Mouse (Mus musculus): ENCODE measurements around the gene Dgkh. TPM values are rescaled to one million over a fixed set of nuclear protein-coding genes. Genes with fewer than 3 reads are reported as not detected.
A peak's percentile ranks its signal among the peaks of the same experiment; 100 is the strongest.

Dgkh gene
- total and polyA plus RNA-seq, 2 experiments from 2014 or later = 1.2 to 4.7 TPM

DNA sequence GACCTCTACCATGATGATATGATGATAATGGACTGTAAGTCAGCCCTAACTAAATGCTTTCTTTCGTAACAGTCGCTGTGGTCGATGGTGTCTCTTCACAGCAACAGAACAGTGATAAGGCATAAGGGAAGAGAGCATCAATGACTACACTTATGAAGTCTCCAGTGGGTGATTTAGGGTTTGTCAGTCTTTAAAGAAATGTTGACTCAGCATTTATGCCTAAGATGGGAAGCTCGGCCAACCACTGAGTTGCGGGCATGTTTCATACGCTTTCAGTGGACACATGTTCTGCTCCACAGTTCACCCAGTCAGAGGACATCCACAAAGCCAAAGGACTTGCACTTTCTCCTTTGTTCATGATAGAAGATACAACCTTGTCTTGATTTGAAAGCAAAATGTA, 73.9 kb downstream of the Dgkh start:
- H3K27ac ChIP-seq (ENCODE audit: low read depth) = no peak overlapping the region
- no peak overlapping the region for H3K9ac ChIP-seq (replicated peaks; ENCODE audit: low read depth, low read length)
- ATAC-seq (ENCODE audit: insufficient read depth, low read depth) = no peak
- WGBS = 95% methylated on average over 6 of the region's 6 CpGs
- H3K9me3 ChIP-seq (replicated peaks; ENCODE audit: control insufficient read depth, low read length) = peaks cover 8% of the 10 kb centered on the region; the same call in 1 of the 2 replicates
- no peaks in the 10 kb centered on the region for H3K4me1 ChIP-seq (ENCODE audit: control insufficient read depth, insufficient read depth)
- TF ChIP-seq EP300 (IDR thresholded peaks at IDR 0.05; ENCODE audit: low read depth) (no peak), CTCF (IDR thresholded peaks at IDR 0.05; ENCODE audit: low read depth) (no peak)
- H3K4me2 ChIP-seq (ENCODE audit: low read depth, low read length) = no peak overlapping the region
- DNase-seq (ENCODE audit: low spot score) = no peak
- H3K27me3 ChIP-seq (ENCODE audit: control insufficient read depth, insufficient read depth, low read length) = no peaks in the 10 kb centered on the region
- H3K36me3 ChIP-seq (replicated peaks; ENCODE audit: control insufficient read depth, insufficient read depth, low read length) = no peaks in the 10 kb centered on the region
- no peak overlapping the region for H3K4me3 ChIP-seq (ENCODE audit: low read depth, low read length)

DNA sequence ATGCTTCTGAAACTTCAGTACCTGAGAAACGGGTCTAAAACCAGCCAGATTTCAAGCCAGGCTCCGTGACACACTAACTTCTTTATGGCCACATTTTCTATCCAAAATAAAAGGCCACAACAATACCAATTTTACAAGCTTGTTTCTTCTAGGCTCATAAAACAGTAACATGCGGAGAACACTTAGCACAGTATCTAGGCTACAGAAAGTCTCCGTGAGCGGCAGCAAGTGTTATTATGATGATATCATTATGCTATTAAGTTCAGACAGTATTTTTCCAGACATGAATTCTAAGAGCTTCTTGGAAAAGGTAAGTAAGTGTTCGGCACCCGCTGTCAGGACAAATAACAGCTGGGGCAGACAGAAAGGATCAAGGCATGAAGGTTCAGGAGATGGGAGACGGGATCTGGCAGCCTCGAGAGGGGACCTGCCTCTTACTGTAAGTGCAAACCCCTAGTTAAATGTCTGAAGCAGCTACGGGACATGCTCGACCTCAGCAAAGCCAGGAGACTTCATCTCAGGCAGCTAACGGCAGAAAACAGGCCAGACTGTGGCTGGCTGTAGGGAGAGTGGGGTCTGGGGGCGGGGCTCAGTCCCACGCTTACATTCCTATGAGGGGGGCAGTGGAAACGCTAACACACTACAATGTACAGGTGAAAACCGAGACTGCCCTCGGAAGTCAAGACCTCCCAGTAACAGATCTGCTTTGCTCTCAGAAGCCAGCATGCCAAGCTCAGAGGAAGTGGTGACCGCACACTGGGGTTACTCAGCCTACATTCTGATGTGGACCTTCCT, 75.5 kb downstream of the Dgkh start:
- H3K27me3 ChIP-seq (ENCODE audit: control insufficient read depth, insufficient read depth, low read length) = no peaks in the 10 kb centered on the region
- no peaks in the 10 kb centered on the region for H3K4me1 ChIP-seq (ENCODE audit: control insufficient read depth, insufficient read depth)
- no peaks in the 10 kb centered on the region for H3K36me3 ChIP-seq (replicated peaks; ENCODE audit: control insufficient read depth, insufficient read depth, low read length)
- no peak overlapping the region for H3K4me3 ChIP-seq (ENCODE audit: low read depth, low read length)
- WGBS = 82% methylated on average over 18 of the region's 18 CpGs
- peaks cover 8% of the 10 kb centered on the region; the same call in 1 of the 2 replicates for H3K9me3 ChIP-seq (replicated peaks; ENCODE audit: control insufficient read depth, low read length)
- H3K27ac ChIP-seq (ENCODE audit: low read depth) = no peak overlapping the region
- DNase-seq (ENCODE audit: low spot score) (no peak), ATAC-seq (ENCODE audit: insufficient read depth, low read depth) (no peak)
- H3K4me2 ChIP-seq (ENCODE audit: low read depth, low read length) = no peak overlapping the region
- no peak overlapping the region for H3K9ac ChIP-seq (replicated peaks; ENCODE audit: low read depth, low read length)
- TF ChIP-seq EP300 (IDR thresholded peaks at IDR 0.05; ENCODE audit: low read depth) (no peak), CTCF (IDR thresholded peaks at IDR 0.05; ENCODE audit: low read depth) (no peak)

GRCm38 (mm10) chr14:78654939-78655556, 77.5 kb downstream of the Dgkh start:
- no peak for TF ChIP-seq CTCF (IDR thresholded peaks at IDR 0.05; ENCODE audit: low read depth)
- no peak for TF ChIP-seq EP300 (IDR thresholded peaks at IDR 0.05; ENCODE audit: low read depth)
- 80% methylated on average over 7 of the region's 7 CpGs for WGBS
- no peak overlapping the region for H3K4me3 ChIP-seq (ENCODE audit: low read depth, low read length)
- no peak overlapping the region for H3K27ac ChIP-seq (ENCODE audit: low read depth)
- peaks cover 8% of the 10 kb centered on the region; the same call in 1 of the 2 replicates for H3K9me3 ChIP-seq (replicated peaks; ENCODE audit: control insufficient read depth, low read length)
- no peaks in the 10 kb centered on the region for H3K27me3 ChIP-seq (ENCODE audit: control insufficient read depth, insufficient read depth, low read length)
- no peak overlapping the region for H3K9ac ChIP-seq (replicated peaks; ENCODE audit: low read depth, low read length)
- DNase-seq (ENCODE audit: low spot score) (no peak), ATAC-seq (ENCODE audit: insufficient read depth, low read depth) (no peak)
- no peaks in the 10 kb centered on the region for H3K4me1 ChIP-seq (ENCODE audit: control insufficient read depth, insufficient read depth)
- no peak overlapping the region for H3K4me2 ChIP-seq (ENCODE audit: low read depth, low read length)
- no peaks in the 10 kb centered on the region for H3K36me3 ChIP-seq (replicated peaks; ENCODE audit: control insufficient read depth, insufficient read depth, low read length)

DNA sequence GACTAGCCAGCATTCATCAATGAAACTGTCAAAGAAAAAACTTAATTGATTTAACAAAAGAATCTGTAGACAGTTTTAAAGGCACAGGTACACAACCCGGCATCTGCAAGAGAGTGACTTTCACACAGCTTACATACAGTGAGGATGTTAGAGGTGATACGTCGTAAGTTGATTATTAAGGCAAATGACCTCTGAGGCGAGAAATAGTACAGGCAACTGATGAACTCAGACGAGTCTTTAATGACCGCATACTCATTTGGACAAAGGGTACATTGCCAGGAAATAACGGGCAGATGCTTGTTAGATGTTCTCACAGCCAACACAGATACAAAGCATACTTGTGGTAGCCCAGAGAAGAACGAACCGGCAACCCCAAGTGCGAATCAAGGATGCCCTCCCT, 78.4 kb downstream of the Dgkh start:
- 85% methylated on average over 10 of the region's 10 CpGs for WGBS
- ATAC-seq (ENCODE audit: insufficient read depth, low read depth) = no peak
- no peak for DNase-seq (ENCODE audit: low spot score)
- Histone ChIP-seq H3K36me3 (replicated peaks; ENCODE audit: control insufficient read depth, insufficient read depth, low read length) (no peaks in the 10 kb centered on the region), H3K9ac (replicated peaks; ENCODE audit: low read depth, low read length) (no peak overlapping the region), H3K4me2 (ENCODE audit: low read depth, low read length) (no peak overlapping the region), H3K9me3 (replicated peaks; ENCODE audit: control insufficient read depth, low read length) (peaks cover 8% of the 10 kb centered on the region; the same call in 1 of the 2 replicates), H3K4me1 (ENCODE audit: control insufficient read depth, insufficient read depth) (no peaks in the 10 kb centered on the region), H3K4me3 (ENCODE audit: low read depth, low read length) (no peak overlapping the region), H3K27me3 (ENCODE audit: control insufficient read depth, insufficient read depth, low read length) (no peaks in the 10 kb centered on the region), H3K27ac (ENCODE audit: low read depth) (no peak overlapping the region)
- TF ChIP-seq EP300 (IDR thresholded peaks at IDR 0.05; ENCODE audit: low read depth) (no peak), CTCF (IDR thresholded peaks at IDR 0.05; ENCODE audit: low read depth) (no peak)

DNA sequence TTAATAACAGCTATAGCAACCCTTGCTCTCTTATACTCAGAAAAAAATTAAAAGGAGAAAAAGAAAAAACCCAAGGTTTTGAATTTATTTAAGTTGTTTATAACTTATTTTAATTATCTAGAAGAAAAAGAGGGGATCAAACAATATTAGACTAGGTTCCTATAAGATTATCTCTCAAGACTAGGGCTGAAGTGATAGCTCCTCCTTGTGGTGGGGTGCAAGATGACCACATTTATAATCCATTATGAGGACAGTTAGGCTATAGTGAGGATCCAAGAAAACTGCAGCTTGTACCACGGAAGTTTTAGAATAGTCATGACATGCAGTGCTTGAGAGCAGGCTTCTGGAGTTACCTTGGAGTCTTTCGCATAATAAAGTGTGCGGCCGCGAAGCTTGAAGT, 79.2 kb downstream of the Dgkh start:
- DNase-seq (ENCODE audit: low spot score) = no peak
- peaks cover 3% of the 10 kb centered on the region; the same call in 1 of the 2 replicates for H3K9me3 ChIP-seq (replicated peaks; ENCODE audit: control insufficient read depth, low read length)
- H3K27ac ChIP-seq (ENCODE audit: low read depth) = no peak overlapping the region
- ATAC-seq (ENCODE audit: insufficient read depth, low read depth) = no peak
- no peaks in the 10 kb centered on the region for H3K36me3 ChIP-seq (replicated peaks; ENCODE audit: control insufficient read depth, insufficient read depth, low read length)
- no peak overlapping the region for H3K9ac ChIP-seq (replicated peaks; ENCODE audit: low read depth, low read length)
- no peaks in the 10 kb centered on the region for H3K4me1 ChIP-seq (ENCODE audit: control insufficient read depth, insufficient read depth)
- no peak overlapping the region for H3K4me2 ChIP-seq (ENCODE audit: low read depth, low read length)
- H3K27me3 ChIP-seq (ENCODE audit: control insufficient read depth, insufficient read depth, low read length) = no peaks in the 10 kb centered on the region
- H3K4me3 ChIP-seq (ENCODE audit: low read depth, low read length) = no peak overlapping the region
- TF ChIP-seq CTCF (IDR thresholded peaks at IDR 0.05; ENCODE audit: low read depth) (peak; percentile 17; the same call in 1 of the 2 replicates), EP300 (IDR thresholded peaks at IDR 0.05; ENCODE audit: low read depth) (no peak)
- WGBS = 93% methylated on average over 5 of the region's 5 CpGs

All from heart, postnatal 0 days (tissue).